Mouse (Mus musculus) hindbrain, embryonic 13.5 days (tissue): ENCODE results near the gene Tnpo2. TPM values are rescaled to one million over a fixed set of nuclear protein-coding genes. Genes with fewer than 3 reads are reported as not detected.

Experiments
- ATAC-seq: fragments of 200-750 bp; cut with Nextera tagmentation; 2 replicates; pipeline ENCODE4 v1.8.0; 2017; ENCODE audit warnings: moderate TSS enrichment; ENCODE audit not compliant: low FRiP score
- H3K27ac ChIP-seq: fragments of 300-500 bp; sonication (generic); 2 replicates; pipeline ENCODE4 v1.5.1; 2015; ENCODE audit warnings: inconsistent platforms, mild to moderate bottlenecking, moderate library complexity
- H3K27me3 ChIP-seq: fragments of 300-500 bp; sonication (generic); 2 replicates; pipeline ENCODE4 v1.6.1; 2015; ENCODE audit warnings: mild to moderate bottlenecking, inconsistent platforms
- H3K36me3 ChIP-seq: fragments of 300-500 bp; sonication (generic); 2 replicates; pipeline ENCODE4 v1.6.1; 2015; ENCODE audit warnings: mild to moderate bottlenecking, inconsistent platforms
- H3K4me1 ChIP-seq: fragments of 300-500 bp; sonication (generic); replicated peaks from 2 replicates; pipeline ENCODE4 v1.6.1; 2015; ENCODE audit warnings: inconsistent platforms
- H3K4me2 ChIP-seq: fragments of 300-500 bp; sonication (generic); 2 replicates; pipeline ENCODE4 v1.6.1; 2015; ENCODE audit warnings: inconsistent platforms, mild to moderate bottlenecking, moderate library complexity
- H3K4me3 ChIP-seq: fragments of 300-500 bp; sonication (generic); 2 replicates; pipeline ENCODE4 v1.5.1; 2015; ENCODE audit warnings: mild to moderate bottlenecking, inconsistent platforms
- H3K9ac ChIP-seq: fragments of 300-500 bp; sonication (generic); 2 replicates; pipeline ENCODE4 v1.6.1; 2015; ENCODE audit warnings: mild to moderate bottlenecking, inconsistent platforms
- H3K9me3 ChIP-seq: fragments of 300-500 bp; sonication (generic); 2 replicates; pipeline ENCODE4 v1.6.1; 2016; ENCODE audit warnings: inconsistent platforms
- WGBS: fragments of 180-500 bp; shearing (Covaris S2); methylation state at CpG from one replicate; pipeline ENCODE4 v1.1.7; 2015; 5-methylcytosine and 5-hydroxymethylcytosine counted together
- polyA plus RNA-seq: library from polyadenylated mRNA; unstranded; fragments of >200 nt; fragmentation: Nextera tagmentation; extraction: Ambion mirVana; gene quantifications from 2 replicates; pipeline ENCODE4 v1.2.1, GENCODE M21; 2015

Gene Tnpo2
- polyA plus RNA-seq, 1 experiment from 2014 or later: 48.8 TPM

DNA sequence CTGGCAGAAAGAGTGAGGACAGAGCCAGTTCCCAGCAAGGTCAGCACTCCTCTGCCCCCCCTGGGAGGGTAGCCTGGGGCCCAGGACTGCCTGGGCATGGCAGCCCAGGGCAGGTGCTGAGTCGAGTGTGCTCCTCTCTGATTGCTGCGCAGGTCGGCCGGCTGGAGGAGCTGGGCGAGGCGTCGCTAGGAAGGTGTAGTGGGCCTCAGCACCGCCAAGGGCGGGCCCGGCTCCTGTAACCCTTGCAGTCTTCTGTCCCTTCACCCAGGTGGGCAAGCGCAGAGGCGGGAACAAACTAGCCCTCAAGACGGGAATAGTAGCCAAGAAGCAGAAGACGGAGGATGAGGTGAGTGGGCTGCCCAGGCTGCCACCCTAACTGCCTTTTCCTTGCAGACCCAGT lies 7.4 kb upstream of the Tnpo2 start:
- WGBS: 95% methylated on average over 14 of the region's 14 CpGs

DNA sequence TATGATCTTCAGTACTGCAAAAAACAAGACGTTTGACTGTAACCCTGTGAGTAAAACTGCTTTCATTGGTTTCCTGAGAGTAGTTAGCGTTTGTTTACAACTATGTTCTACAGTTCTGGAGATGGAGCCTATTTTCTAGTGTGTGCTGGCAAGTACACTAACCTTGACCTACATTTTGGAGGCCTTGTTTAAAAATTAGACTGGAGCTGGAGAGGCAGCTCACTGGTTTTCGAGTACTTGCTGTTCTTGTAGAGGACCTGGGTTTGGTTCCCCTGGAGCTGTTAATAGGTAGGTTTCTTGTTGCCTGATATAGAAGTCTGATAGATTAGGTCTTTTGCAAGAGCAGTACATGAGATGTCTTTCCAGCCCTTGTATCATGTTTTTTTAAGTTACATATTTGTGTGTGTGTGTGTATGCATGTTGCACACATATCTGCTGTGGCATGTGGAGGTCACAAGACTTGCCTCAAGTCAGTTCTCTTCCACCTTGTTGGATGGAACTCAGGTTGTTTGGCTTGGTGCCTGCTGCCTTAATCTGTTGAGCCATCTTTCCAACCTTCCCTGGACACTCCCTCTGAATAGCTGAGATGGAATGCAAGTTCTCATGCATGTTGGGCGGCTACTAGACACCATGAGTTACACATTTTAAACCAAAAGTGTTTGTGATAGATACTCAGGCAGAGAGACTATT lies 3.9 kb upstream of the Tnpo2 start:
- Histone ChIP-seq H3K4me3 (no peak overlapping the region), H3K4me2 (no peak overlapping the region), H3K27me3 (no peaks in the 10 kb centered on the region), H3K9ac (no peak overlapping the region), H3K9me3 (no peaks in the 10 kb centered on the region), H3K4me1 (peaks cover 31% of the 10 kb centered on the region), H3K36me3 (peaks cover 41% of the 10 kb centered on the region), H3K27ac (no peak overlapping the region)
- 91% methylated on average over 4 of the region's 4 CpGs for WGBS
- ATAC-seq: no peak

More for the DNA sequence above, 7.4 kb upstream of the Tnpo2 start:
- peak overlapping the region; percentile 92 for H3K4me2 ChIP-seq
- H3K27me3 ChIP-seq: no peaks in the 10 kb centered on the region
- no peak overlapping the region for H3K27ac ChIP-seq
- H3K9me3 ChIP-seq: no peaks in the 10 kb centered on the region
- no peak overlapping the region; the same call in 1 of the 2 replicates for H3K4me3 ChIP-seq
- peak overlapping the region; percentile 100 for H3K9ac ChIP-seq
- peaks cover 33% of the 10 kb centered on the region for H3K4me1 ChIP-seq
- peaks cover 41% of the 10 kb centered on the region for H3K36me3 ChIP-seq
- no peak for ATAC-seq

GRCm38 (mm10) chr8:85033867-85034266 lies 2.8 kb upstream of the Tnpo2 start:
- H3K4me1 ChIP-seq: peaks cover 29% of the 10 kb centered on the region
- no peaks in the 10 kb centered on the region for H3K27me3 ChIP-seq
- no peak overlapping the region for H3K4me3 ChIP-seq
- no peaks in the 10 kb centered on the region for H3K9me3 ChIP-seq
- no peak overlapping the region for H3K9ac ChIP-seq
- no peak overlapping the region for H3K4me2 ChIP-seq
- 55% methylated on average over 1 of the region's 1 CpGs for WGBS
- no peak overlapping the region for H3K27ac ChIP-seq
- H3K36me3 ChIP-seq: peaks cover 41% of the 10 kb centered on the region
- no peak for ATAC-seq

- ATAC-seq: no peak
- Histone ChIP-seq H3K4me3 (peak overlapping the region; percentile 82), H3K4me1 (peaks cover 32% of the 10 kb centered on the region), H3K27ac (no peak overlapping the region), H3K9ac (peak overlapping the region; percentile 79), H3K36me3 (peaks cover 34% of the 10 kb centered on the region), H3K9me3 (no peaks in the 10 kb centered on the region), H3K27me3 (no peaks in the 10 kb centered on the region), H3K4me2 (peak overlapping the region; percentile 76)
- WGBS: 7% methylated on average over 13 of the region's 13 CpGs
Observed at GRCm38 (mm10) chr8:85034764-85035163, 2.0 kb upstream of the Tnpo2 start.

- Histone ChIP-seq H3K9me3 (no peaks in the 10 kb centered on the region), H3K27ac (0 out of 2 replicates have a peak overlapping the region, but pooled peaks have one; percentile 87), H3K27me3 (no peaks in the 10 kb centered on the region), H3K9ac (peak overlapping the region; percentile 79), H3K4me1 (peaks cover 32% of the 10 kb centered on the region), H3K36me3 (peaks cover 31% of the 10 kb centered on the region), H3K4me2 (peak overlapping the region; percentile 76), H3K4me3 (peak overlapping the region; percentile 82)
- 6% methylated on average over 12 of the region's 12 CpGs for WGBS
- no peak for ATAC-seq
Observed at GRCm38 (mm10) chr8:85035165-85035727, 1.5 kb upstream of the Tnpo2 start.

DNA sequence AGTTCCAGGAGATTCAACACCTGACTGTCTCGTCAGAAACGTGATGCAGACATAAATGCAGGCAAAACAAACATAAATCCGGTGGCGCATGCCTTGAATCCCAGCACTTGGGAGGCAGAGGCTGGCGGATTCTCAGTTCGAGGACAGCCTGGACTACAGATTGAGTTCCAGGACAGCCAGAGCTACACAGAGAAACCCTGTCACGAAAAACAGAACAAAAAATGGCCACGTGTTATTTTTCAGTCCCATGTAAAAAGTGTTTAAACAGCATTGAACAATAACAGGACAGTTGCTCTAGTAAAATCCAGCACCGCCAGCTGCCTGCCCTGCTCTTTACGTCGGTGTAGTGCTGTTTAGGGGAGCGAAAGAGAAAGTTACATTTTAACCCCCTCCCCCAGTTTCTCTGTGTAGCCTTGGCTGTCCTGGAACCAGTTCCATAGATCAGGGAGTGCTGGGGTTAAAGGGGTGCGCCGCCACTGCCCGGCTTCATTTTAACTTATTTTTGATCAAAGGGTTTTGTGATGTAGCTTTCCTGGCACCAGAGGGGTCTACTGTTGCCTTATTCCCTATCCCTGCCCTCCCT lies 896 bp upstream of the Tnpo2 start:
- H3K27me3 ChIP-seq: no peaks in the 10 kb centered on the region
- H3K36me3 ChIP-seq: peaks cover 32% of the 10 kb centered on the region
- peaks cover 32% of the 10 kb centered on the region for H3K4me1 ChIP-seq
- ATAC-seq: peak; percentile 0
- H3K9me3 ChIP-seq: no peaks in the 10 kb centered on the region
- H3K9ac ChIP-seq: peak overlapping the region; percentile 79
- H3K27ac ChIP-seq: peak overlapping the region; percentile 87
- 2% methylated on average over 15 of the region's 15 CpGs for WGBS
- peak overlapping the region; percentile 82 for H3K4me3 ChIP-seq
- H3K4me2 ChIP-seq: peak overlapping the region; percentile 76

DNA sequence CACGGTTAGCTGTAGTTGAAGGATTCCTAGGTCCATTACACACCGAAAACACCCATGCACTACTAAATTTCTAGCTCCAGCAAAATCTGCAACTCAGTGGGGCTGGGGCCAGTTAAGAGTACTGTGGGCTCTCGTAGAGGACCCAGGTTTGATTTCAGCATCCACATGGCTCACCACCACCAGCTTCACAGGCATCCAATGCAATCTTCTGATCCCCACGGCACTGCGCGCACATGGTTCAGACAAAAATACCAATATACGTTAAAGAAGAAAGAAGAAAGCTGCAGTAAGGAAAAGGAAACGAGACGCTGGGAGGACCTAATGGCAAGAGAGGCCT lies 366 bp upstream of the Tnpo2 start:
- Histone ChIP-seq H3K9me3 (no peaks in the 10 kb centered on the region), H3K27me3 (no peaks in the 10 kb centered on the region), H3K27ac (peak overlapping the region; percentile 87), H3K4me2 (peak overlapping the region; percentile 76), H3K4me1 (peaks cover 32% of the 10 kb centered on the region), H3K4me3 (peak overlapping the region; percentile 82), H3K36me3 (peaks cover 33% of the 10 kb centered on the region), H3K9ac (peak overlapping the region; percentile 79)
- WGBS: 0% methylated on average over 9 of the region's 9 CpGs
- peak; percentile 43 for ATAC-seq

DNA sequence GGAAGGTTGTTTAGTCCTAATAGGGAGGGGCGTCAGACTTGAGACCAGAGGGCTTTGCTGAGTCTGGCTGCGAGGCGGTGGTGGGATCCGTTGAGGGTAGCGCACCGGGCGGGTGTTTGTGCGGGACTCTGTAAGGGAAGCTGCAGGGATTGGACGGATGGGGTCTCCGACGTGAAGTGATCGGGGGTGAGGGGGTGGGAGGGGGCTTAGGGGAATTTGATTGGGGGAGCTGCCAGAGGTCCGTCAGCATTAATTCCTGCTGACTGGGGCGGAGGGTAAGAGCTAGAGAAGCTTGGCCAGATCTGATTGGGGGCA lies 608 bp downstream of the Tnpo2 start:
- WGBS: under 1% methylated on average over 14 of the region's 14 CpGs
- H3K9ac ChIP-seq: peak overlapping the region; percentile 95

GRCm38 (mm10) chr8:85037681-85038531 lies 1.2 kb downstream of the Tnpo2 start:
- WGBS: under 1% methylated on average over 47 of the region's 57 CpGs
- H3K9me3 ChIP-seq: no peaks in the 10 kb centered on the region
- peaks cover 31% of the 10 kb centered on the region for H3K36me3 ChIP-seq
- peak overlapping the region; percentile 99 for H3K27ac ChIP-seq
- peak overlapping the region; percentile 95 for H3K9ac ChIP-seq
- H3K4me3 ChIP-seq: peak overlapping the region; percentile 82
- H3K27me3 ChIP-seq: no peaks in the 10 kb centered on the region
- peak overlapping the region; percentile 97 for H3K4me2 ChIP-seq
- peak; percentile 10; the same call in 1 of the 2 replicates for ATAC-seq
- peaks cover 32% of the 10 kb centered on the region for H3K4me1 ChIP-seq

More for the DNA sequence above, 608 bp downstream of the Tnpo2 start:
- Histone ChIP-seq H3K27me3 (no peaks in the 10 kb centered on the region), H3K4me1 (peaks cover 32% of the 10 kb centered on the region), H3K9me3 (no peaks in the 10 kb centered on the region), H3K4me2 (peak overlapping the region; percentile 97), H3K36me3 (peaks cover 32% of the 10 kb centered on the region), H3K4me3 (peak overlapping the region; percentile 82), H3K27ac (peak overlapping the region; percentile 99)
- peak; percentile 71 for ATAC-seq

DNA sequence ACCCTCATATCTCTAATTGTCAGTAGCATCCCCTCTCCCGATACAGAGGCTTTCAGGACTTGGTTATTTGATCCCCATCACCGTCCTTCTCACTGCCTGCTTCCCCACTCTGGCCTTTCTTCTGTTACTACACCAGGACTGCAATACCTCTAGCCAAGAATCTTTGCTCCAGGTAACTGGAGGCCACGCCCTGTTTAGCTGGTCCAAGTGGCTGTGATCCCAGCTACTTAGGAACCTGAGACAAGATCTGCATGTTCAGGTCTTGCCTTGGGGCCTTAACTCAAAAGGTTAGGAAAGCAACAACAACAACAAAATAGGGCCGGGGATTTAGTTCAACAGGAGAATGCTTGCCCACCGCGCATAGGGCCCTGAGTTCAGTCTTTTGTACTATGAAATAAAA lies 6.9 kb downstream of the Tnpo2 start:
- no peak overlapping the region for H3K4me2 ChIP-seq
- H3K4me1 ChIP-seq: peaks cover 10% of the 10 kb centered on the region
- no peaks in the 10 kb centered on the region for H3K9me3 ChIP-seq
- H3K9ac ChIP-seq: no peak overlapping the region
- H3K36me3 ChIP-seq: peaks cover 82% of the 10 kb centered on the region
- no peaks in the 10 kb centered on the region for H3K27me3 ChIP-seq
- no peak overlapping the region for H3K27ac ChIP-seq
- no peak for ATAC-seq
- H3K4me3 ChIP-seq: no peak overlapping the region
- WGBS: 97% methylated on average over 6 of the region's 6 CpGs

GRCm38 (mm10) chr8:85057367-85057766 lies 20.7 kb downstream of the Tnpo2 start:
- no peak for ATAC-seq
- no peak overlapping the region for H3K4me3 ChIP-seq
- peaks cover 57% of the 10 kb centered on the region for H3K36me3 ChIP-seq
- H3K4me1 ChIP-seq: peaks cover 22% of the 10 kb centered on the region
- no peaks in the 10 kb centered on the region for H3K27me3 ChIP-seq
- H3K9me3 ChIP-seq: no peaks in the 10 kb centered on the region
- WGBS: 87% methylated on average over 7 of the region's 7 CpGs
- H3K27ac ChIP-seq: no peak overlapping the region
- no peak overlapping the region for H3K9ac ChIP-seq
- H3K4me2 ChIP-seq: no peak overlapping the region
